Mouse (Mus musculus) skeletal muscle tissue, adult 2 months (tissue): ENCODE measurements around the gene Mpnd.

Source experiments
- DNase-seq: peaks from one replicate; pipeline ENCODE4 v3.0.0-alpha.2; 2012; ENCODE audit warnings: low read depth, low spot score

Gene Mpnd

GRCm38 (mm10) chr17:55986030-55986961 lies 19.2 kb upstream of the Mpnd start, which contains the start of gene Fsd1:
Fsd1 (plus strand) TSS chr17:55986509.
- DNase-seq = no peak

- DNase-seq = no peak
Observed at GRCm38 (mm10) chr17:55990278-55990898, 15.1 kb upstream of the Mpnd start.

- DNase-seq = no peak
Observed at GRCm38 (mm10) chr17:55996007-55996406, 9.5 kb upstream of the Mpnd start.

- no peak for DNase-seq
Observed at GRCm38 (mm10) chr17:55999794-56000499, 5.6 kb upstream of the Mpnd start.

DNA sequence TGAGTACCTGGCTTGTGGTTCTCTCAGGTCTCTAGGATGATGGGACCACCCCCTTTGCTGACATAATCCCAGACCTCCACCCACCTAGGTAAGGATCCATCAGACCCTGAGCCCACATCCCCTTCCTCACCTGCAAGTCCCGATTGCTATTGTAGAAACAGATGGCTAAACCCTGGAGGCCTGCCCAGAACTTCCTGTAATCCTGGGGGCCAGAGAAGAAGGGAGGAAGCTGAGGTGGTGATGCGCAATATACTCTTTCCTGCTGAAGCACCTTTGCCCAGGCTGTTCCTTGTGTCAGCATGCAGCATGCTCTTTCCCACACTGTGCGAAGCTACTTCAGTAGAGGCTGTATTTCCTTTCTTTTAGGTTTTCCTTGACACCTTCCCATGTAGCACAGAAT lies 2.5 kb upstream of the Mpnd start:
- no peak for DNase-seq

GRCm38 (mm10) chr17:56006956-56007355 lies 1.4 kb downstream of the Mpnd start:
- DNase-seq = no peak

GRCm38 (mm10) chr17:56007444-56008355 lies 2.2 kb downstream of the Mpnd start:
- DNase-seq = no peak

DNA sequence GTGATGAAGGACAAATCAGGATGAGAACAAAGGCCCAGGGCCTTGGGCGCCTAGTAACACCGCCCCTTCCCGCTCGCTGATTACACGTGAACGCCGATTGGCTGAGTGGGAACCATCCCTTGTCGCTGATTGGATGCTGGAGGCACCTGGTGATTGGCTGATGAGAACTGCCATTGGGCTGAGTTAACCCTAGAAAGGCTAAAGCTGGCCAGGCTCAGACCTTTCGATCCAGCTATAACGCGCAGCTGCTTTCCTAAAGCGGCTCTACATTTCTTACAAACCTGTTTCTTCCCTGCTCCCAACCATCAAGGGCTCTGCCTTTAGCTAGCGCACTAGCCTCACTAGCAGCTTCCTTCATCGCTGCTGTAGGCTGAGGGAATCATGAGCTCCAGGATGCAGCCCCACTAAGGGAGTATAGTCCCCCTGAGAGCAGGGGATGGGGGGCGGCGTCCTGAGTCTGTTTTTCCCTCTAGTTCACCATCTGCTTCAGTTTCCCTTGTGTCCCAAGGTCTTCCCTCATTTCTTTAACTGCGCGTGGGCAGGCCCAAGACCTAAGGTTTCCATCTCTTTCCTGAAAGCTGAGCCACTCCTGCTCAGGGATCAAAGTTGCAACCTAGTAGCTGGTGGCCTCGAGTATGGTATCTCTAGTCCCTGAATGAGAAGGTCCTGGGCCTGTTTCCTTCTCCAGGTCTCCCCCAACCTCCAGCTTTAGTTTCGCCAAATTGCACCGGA lies 3.0 kb downstream of the Mpnd start:
- DNase-seq = peak; percentile 94

GRCm38 (mm10) chr17:56009088-56009961 lies 3.8 kb downstream of the Mpnd start:
- DNase-seq = peak; percentile 84

- no peak for DNase-seq
Observed at GRCm38 (mm10) chr17:56009962-56010240, 4.4 kb downstream of the Mpnd start.

DNA sequence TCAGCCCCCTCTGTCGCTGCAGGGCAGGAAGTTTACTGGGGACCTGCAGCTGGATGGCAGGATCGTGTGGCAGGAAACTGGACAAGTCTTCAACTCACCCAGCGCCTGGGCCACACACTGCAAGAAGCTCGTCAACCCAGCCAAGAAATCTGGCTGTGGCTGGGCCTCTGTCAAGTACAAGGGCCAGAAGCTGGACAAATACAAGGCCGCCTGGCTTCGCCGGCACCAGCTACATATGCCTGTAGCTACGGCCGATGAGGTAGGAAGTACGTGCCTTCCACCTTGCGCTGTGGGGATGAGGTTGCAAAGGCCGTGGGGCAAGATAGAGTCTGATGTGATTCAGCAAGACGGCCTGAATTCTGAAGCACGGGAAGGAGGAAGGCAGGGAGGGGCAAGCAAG lies 4.7 kb downstream of the Mpnd start:
- DNase-seq = no peak

- no peak for DNase-seq
Observed at GRCm38 (mm10) chr17:56010681-56011080, 5.2 kb downstream of the Mpnd start.

DNA sequence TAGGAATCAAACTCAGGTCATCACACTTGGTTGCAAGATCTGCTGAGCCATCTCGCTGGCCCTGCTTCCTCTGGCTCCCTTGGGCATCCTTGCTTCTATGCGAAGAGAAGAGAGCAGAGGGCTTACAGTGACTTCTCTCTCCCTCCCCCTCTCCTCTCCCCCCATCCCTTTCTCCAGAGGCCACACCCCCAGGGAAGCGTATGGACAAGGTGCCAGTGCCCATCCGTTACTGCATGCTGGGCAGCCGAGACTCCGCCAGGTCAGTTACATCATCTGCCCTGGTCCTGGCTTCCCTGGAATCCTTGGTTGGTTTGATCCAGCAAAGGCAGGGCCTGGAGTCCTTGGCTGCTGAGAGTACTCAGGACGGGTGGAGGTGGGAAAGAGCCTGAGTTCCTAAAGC lies 5.9 kb downstream of the Mpnd start:
- DNase-seq = no peak

- no peak for DNase-seq
Observed at GRCm38 (mm10) chr17:56015293-56015692, 9.8 kb downstream of the Mpnd start.

DNA sequence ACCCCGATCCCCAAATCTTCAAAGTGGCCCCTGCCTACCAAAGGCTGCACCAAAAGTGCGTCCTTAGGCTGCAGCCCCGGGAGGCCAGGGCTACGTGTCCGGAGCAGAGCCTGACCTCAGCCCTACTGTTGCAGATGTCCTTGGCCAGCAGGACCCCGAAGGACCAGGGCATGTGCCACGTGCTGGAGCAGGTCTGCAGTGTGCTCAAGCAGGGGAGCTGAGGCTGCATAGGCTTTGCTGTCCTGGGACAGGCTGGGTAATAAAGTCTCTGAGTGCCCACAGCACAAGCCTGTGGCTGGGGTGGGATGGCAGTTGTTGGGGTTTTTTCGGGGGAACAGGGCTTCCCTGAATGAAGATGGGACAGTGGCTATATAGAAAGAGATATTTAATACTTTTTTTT lies 10.9 kb downstream of the Mpnd start:
- no peak for DNase-seq

- no peak for DNase-seq
Observed at GRCm38 (mm10) chr17:56016793-56017785, 11.6 kb downstream of the Mpnd start.

DNA sequence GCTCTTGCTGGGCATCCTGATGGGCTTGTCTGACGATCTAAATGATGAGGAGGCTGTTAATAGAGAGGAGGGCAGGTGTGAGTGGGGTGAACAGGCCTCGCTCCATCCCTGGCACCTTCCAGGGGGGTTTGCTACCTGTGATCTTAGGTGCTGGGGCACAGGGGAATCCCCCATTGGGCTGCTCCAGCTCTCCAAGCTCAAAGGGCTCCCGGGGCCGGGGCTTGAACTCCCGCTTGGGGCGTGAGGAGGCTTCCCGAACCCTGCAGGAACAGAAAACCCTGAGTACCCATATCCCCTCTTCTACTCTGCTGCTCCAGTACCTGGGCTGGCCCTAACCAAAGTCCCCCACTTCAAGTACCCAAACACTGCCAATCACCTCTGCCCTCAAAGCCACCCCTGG lies 12.3 kb downstream of the Mpnd start:
- no peak for DNase-seq

DNA sequence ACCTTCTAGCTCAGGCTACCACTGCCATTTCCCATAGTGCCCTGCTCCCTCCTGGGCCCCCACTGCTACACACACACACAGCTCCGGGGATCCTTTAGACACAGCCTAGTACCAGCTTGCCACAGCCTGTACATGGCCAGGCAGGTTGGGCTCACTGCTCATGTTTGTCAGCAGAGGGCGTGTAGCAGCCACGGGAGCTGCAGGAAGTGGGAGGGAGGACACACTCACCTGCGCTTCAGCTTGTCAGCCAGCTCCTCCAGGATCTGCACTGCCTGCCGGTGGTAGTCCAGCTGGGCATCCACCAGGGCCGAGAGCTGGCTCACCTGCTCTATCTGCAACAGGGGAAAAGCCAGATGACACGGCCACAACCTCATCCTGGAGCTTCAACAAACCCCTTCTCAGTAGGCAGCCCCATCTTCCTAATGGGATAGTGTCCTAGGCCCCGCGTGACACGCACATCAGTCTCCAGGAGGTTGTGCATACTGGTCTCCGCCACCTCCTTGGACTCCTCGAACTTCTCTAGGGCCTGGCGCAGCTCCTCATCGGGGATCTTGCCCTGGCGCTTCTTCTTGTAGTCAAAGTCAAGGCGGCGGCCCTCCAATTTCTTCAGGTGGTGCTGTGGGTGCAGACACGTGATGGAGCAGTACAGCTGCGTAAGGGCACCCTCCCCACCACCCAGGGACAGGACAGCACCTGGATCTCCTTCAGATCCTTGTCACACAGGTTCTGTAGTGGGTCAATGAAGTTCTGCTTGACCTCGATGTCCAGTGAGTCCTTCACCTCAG lies 13.0 kb downstream of the Mpnd start:
- DNase-seq = no peak
